Mouse (Mus musculus) myocyte (in vitro differentiated cells): ENCODE results near the gene Rbbp7. TPM values are rescaled to one million over a fixed set of nuclear protein-coding genes. Genes with fewer than 3 reads are reported as not detected.

Experiments used
- H3K27me3 ChIP-seq: one replicate; pipeline ENCODE4 v1.6.1; 2011; ENCODE audit not compliant: control insufficient read depth, insufficient read depth, insufficient read length
- H3K36me3 ChIP-seq: one replicate; pipeline ENCODE4 v1.6.1; 2011; ENCODE audit not compliant: control insufficient read depth, insufficient read depth
- H3K4me2 ChIP-seq: one replicate; pipeline ENCODE4 v1.6.1; 2011; ENCODE audit warnings: low read depth, control low read depth
- H3K4me3 ChIP-seq: one replicate; pipeline ENCODE4 v1.5.1; 2011; ENCODE audit warnings: mild to moderate bottlenecking, control low read depth, moderate library complexity
- H3K79me2 ChIP-seq: one replicate; pipeline ENCODE4 v1.6.1; 2011; ENCODE audit not compliant: control insufficient read depth, insufficient read depth
- H3ac ChIP-seq: one replicate; pipeline ENCODE4 v1.6.1; 2011; ENCODE audit not compliant: control insufficient read depth, insufficient read length
- CEBPB ChIP-seq: IDR thresholded peaks from 2 replicates; pipeline ENCODE4 v1.6.1; 2011; ENCODE audit warnings: mild to moderate bottlenecking, moderate library complexity; ENCODE audit not compliant: poor library complexity, insufficient read depth, severe bottlenecking
- E2F4 ChIP-seq: IDR thresholded peaks from one replicate; pipeline ENCODE4 v1.6.1; 2011; ENCODE audit warnings: mild to moderate bottlenecking, control low read depth, moderate library complexity; ENCODE audit not compliant: insufficient read depth
- MAX ChIP-seq: IDR thresholded peaks from one replicate; pipeline ENCODE4 v1.6.1; 2011; ENCODE audit warnings: low read depth, mild to moderate bottlenecking, control low read depth
- MYOD1 ChIP-seq, 3 experiments: IDR thresholded peaks; one replicate each; pipeline ENCODE4 v1.6.1; 2011; ENCODE audit warnings: control low read depth in 2 of 3, low read depth in 2 of 3, mild to moderate bottlenecking in 2 of 3, moderate library complexity in 1 of 3; ENCODE audit not compliant: insufficient read length in 2 of 3, control insufficient read depth in 1 of 3
- MYOG ChIP-seq, 3 experiments: IDR thresholded peaks; one replicate each; pipeline ENCODE4 v1.6.1; 2011; ENCODE audit warnings: control low read depth in 2 of 3, low read depth in 2 of 3, mild to moderate bottlenecking in 2 of 3; ENCODE audit not compliant: insufficient read length in 2 of 3, control insufficient read depth in 1 of 3, insufficient read depth in 1 of 3
- POLR2A ChIP-seq: IDR thresholded peaks from one replicate; pipeline ENCODE4 v1.6.1; 2011; ENCODE audit warnings: low read depth, mild to moderate bottlenecking, control low read depth, moderate library complexity; ENCODE audit not compliant: insufficient read length
- POLR2AphosphoS2 ChIP-seq: IDR thresholded peaks from one replicate; pipeline ENCODE4 v1.6.1; 2011; ENCODE audit warnings: low read depth, control low read depth; ENCODE audit not compliant: insufficient read length
- REST ChIP-seq: IDR thresholded peaks from one replicate; pipeline ENCODE4 v1.6.1; 2011; ENCODE audit warnings: mild to moderate bottlenecking, control low read depth, moderate library complexity; ENCODE audit not compliant: insufficient read depth, insufficient read length
- SRF ChIP-seq: IDR thresholded peaks from one replicate; pipeline ENCODE4 v1.6.1; 2011; ENCODE audit warnings: low read depth; ENCODE audit not compliant: control insufficient read depth, insufficient read length
- TCF12 ChIP-seq: IDR thresholded peaks from one replicate; pipeline ENCODE4 v1.6.1; 2011; ENCODE audit warnings: mild to moderate bottlenecking, control low read depth; ENCODE audit not compliant: poor library complexity, insufficient read depth, severe bottlenecking
- TCF3 ChIP-seq: IDR thresholded peaks from one replicate; pipeline ENCODE4 v1.6.1; 2011; ENCODE audit warnings: low read depth, control low read depth; ENCODE audit not compliant: insufficient read length
- USF1 ChIP-seq: IDR thresholded peaks from one replicate; pipeline ENCODE4 v1.6.1; 2011; ENCODE audit warnings: low read depth, mild to moderate bottlenecking, control low read depth, moderate library complexity
- polyA plus RNA-seq: library from polyadenylated mRNA; unstranded; fragments of >200 nt; fragmentation: generic; extraction: Trizol; gene quantifications from one replicate; pipeline ENCODE4 v1.2.1, GENCODE M21; 2012; ENCODE audit warnings: missing spikeins

The Rbbp7 gene
- polyA plus RNA-seq = 98.8 TPM

DNA sequence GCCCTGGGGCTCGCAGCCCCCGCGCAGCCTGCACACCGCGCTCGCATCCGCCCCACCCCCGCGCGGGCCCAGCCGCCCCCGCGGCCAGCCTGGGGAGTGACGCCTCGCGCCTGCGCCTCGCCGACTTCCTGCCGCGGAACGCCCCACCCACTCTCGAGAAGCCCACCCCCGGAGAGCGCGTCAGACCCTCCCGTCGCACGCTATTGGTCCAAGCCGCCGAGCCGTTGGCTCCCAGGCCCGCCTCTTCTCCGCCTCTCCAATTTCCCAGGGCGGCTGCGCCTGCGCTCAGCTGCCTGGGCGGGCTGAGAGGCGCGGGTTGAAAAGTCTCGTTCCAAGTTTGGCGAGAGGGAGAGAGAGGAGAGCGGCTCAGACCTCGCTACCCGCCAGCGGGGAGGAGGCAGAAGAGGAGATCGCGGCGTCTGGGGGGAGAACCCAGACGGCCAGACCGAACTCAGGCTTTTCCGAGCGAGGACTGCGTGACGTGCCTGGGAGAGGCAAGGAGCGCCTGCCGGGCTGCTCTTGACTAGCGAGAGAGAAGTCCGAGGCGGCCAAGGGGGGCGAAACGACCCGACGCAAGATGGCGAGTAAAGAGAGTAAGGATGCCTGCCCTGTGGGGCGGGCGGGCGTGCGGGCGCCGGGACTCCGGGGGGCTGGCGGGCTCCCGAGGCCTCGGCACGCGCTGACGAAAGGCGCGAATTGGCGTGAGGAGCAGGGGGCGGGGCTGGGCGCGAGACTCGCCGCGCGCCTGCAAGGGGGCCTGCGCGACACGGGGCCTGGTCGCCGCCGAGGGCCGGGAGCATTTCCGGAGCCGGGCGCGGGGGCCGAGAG lies at the start of gene Rbbp7:
Gene Rbbp7, plus strand, starts transcription at position 288 of the 828 bp plus-strand sequence.
- Histone ChIP-seq H3K36me3 (no peaks in the 10 kb centered on the region), H3K79me2 (peaks cover 45% of the 10 kb centered on the region), H3K4me3 (peak within 1 kb of the TSS; percentile 51), H3K27me3 (no peaks in the 10 kb centered on the region), H3K4me2 (peak within 1 kb of the TSS; percentile 71), H3ac (peak within 1 kb of the TSS; percentile 86)
- peak; percentile 60 for TF ChIP-seq POLR2A
- peak in 1 of 3 experiments; percentile 30 for TF ChIP-seq MYOD1 (IDR thresholded peaks at IDR 0.05; ENCODE audit: control insufficient read depth in 1 of 3, insufficient read length in 2 of 3, low read depth in 2 of 3)
- TF ChIP-seq POLR2AphosphoS2 = peak; percentile 41
- TF ChIP-seq SRF = peak; percentile 27
- TF ChIP-seq MAX = no peak
- no peak for TF ChIP-seq CEBPB

DNA sequence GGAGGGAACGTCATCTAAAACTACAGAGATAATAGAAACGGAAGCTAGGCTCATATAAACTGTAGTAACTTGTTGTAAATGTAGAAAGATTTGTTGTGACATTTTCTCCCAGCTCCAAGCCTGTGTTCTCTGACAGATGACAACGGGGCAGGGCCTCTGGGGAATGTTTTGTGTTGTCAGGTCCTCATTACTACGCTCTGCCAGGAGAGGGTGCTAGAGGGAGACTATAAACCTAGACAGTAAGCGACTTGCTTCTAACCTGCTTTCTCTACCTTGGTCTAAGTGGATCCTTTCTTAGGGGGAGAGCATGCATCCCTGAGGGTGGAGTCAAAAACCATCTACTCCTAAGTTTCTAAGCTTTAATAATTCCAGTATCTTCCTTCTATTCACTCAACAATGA lies 42.4 kb upstream of the Rbbp7 start:
- H3K4me2 ChIP-seq = no peak overlapping the region
- no peaks in the 10 kb centered on the region for H3K36me3 ChIP-seq
- no peak overlapping the region for H3ac ChIP-seq
- H3K27me3 ChIP-seq = no peaks in the 10 kb centered on the region
- H3K79me2 ChIP-seq = no peaks in the 10 kb centered on the region
- no peak overlapping the region for H3K4me3 ChIP-seq
- TF ChIP-seq SRF (no peak), POLR2A (no peak), TCF12 (no peak), TCF3 (no peak), POLR2AphosphoS2 (no peak), MAX (no peak), REST (no peak), CEBPB (no peak)

DNA sequence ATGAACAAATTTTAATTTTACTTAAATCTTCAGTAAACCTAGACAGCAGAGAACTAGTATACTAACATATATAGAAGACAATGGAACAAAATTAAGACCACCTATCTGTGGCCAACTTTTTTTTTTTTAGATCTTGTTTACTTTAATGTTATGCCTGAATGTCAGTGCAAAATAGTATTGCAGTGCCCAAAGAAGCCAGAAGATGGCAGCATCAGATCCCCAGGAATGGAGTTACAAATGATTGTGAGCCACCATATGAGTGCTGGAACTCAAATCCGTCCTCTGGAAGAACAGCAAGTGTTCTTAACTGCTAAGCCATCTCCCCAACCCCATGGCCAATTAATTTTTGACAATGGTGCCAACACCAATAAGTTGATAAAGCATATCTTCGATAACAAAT lies 40.6 kb upstream of the Rbbp7 start:
- H3K27me3 ChIP-seq = no peaks in the 10 kb centered on the region
- no peaks in the 10 kb centered on the region for H3K79me2 ChIP-seq
- H3K4me2 ChIP-seq = no peak overlapping the region
- TF ChIP-seq SRF (no peak), USF1 (no peak), CEBPB (no peak), TCF12 (no peak), REST (no peak), MYOD1 (IDR thresholded peaks at IDR 0.05; ENCODE audit: control insufficient read depth in 1 of 3, insufficient read length in 2 of 3, low read depth in 2 of 3) (no peak)
- H3ac ChIP-seq = no peak overlapping the region
- no peaks in the 10 kb centered on the region for H3K36me3 ChIP-seq
- H3K4me3 ChIP-seq = no peak overlapping the region

DNA sequence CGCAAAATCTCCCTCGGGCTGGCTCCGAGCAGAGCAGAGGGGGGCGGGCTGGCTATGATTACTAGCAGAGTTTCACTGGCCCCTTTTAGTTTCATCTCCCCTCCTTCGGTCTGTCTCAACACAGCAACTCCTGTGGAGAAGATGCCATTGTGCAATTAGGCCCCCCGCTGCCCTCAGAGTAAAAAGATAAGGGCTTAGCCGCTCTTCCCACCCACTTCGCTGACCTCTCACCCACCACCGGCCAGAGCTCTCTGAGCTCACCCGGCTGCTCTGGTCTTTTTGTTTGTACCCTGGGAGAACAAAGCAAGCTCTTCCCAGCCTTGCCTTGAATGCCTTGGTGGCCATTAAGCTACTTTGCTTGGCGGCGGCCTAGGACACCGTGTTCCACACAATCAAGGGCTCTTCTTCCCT lies 32.8 kb upstream of the Rbbp7 start:
- no peak overlapping the region for H3K4me2 ChIP-seq
- no peaks in the 10 kb centered on the region for H3K36me3 ChIP-seq
- H3K27me3 ChIP-seq = no peaks in the 10 kb centered on the region
- H3K79me2 ChIP-seq = no peaks in the 10 kb centered on the region
- TF ChIP-seq CEBPB (no peak), REST (no peak), E2F4 (no peak), TCF12 (no peak), POLR2AphosphoS2 (no peak), MYOG (IDR thresholded peaks at IDR 0.05; ENCODE audit: control insufficient read depth in 1 of 3, insufficient read depth in 1 of 3, insufficient read length in 2 of 3, low read depth in 2 of 3) (no peak), USF1 (no peak), MYOD1 (IDR thresholded peaks at IDR 0.05; ENCODE audit: control insufficient read depth in 1 of 3, insufficient read length in 2 of 3, low read depth in 2 of 3) (no peak), POLR2A (no peak), TCF3 (no peak), SRF (no peak)
- no peak overlapping the region for H3ac ChIP-seq
- H3K4me3 ChIP-seq = no peak overlapping the region

DNA sequence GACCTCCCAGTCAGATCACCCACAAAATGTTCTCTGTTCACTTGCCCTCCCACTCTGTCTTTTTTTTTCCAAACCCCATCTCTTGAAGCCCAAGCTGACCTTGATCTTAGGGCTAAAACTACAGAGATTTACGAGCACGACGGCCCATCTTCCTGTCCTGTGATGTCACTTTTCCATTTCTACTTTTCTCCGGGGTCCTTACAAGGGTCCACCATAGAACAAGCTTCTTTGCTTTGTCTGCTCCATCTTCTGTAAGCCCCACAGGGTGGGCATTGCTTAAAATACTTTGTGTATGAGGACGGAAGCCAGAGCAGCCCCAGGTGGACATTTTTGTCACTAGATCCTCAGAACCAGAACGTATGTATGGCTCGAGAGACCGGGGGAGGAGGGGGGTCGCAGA lies 32.4 kb upstream of the Rbbp7 start:
- no peaks in the 10 kb centered on the region for H3K27me3 ChIP-seq
- no peak overlapping the region for H3K4me2 ChIP-seq

More for the DNA sequence above, 32.4 kb upstream of the Rbbp7 start:
- Histone ChIP-seq H3ac (no peak overlapping the region), H3K4me3 (no peak overlapping the region), H3K79me2 (no peaks in the 10 kb centered on the region), H3K36me3 (no peaks in the 10 kb centered on the region)
- TF ChIP-seq TCF3 (no peak), SRF (no peak), REST (no peak), MAX (no peak), MYOD1 (IDR thresholded peaks at IDR 0.05; ENCODE audit: control insufficient read depth in 1 of 3, insufficient read length in 2 of 3, low read depth in 2 of 3) (no peak), POLR2AphosphoS2 (no peak), E2F4 (no peak), TCF12 (no peak), CEBPB (no peak), MYOG (IDR thresholded peaks at IDR 0.05; ENCODE audit: control insufficient read depth in 1 of 3, insufficient read depth in 1 of 3, insufficient read length in 2 of 3, low read depth in 2 of 3) (no peak), USF1 (no peak), POLR2A (no peak)
